Mouse (Mus musculus) heart, postnatal 0 days (tissue): ENCODE measurements around the gene Cib4.
A peak's percentile ranks its signal among the peaks of the same experiment; 100 is the strongest.

Experiments used
- CTCF ChIP-seq: IDR thresholded peaks from 2 replicates; pipeline ENCODE4 v1.5.1; 2016; ENCODE audit warnings: antibody characterized with exemption, control low read depth, low read depth
- EP300 ChIP-seq: IDR thresholded peaks from 2 replicates; pipeline ENCODE4 v1.6.1; 2016; ENCODE audit warnings: antibody characterized with exemption, low read depth

DNA sequence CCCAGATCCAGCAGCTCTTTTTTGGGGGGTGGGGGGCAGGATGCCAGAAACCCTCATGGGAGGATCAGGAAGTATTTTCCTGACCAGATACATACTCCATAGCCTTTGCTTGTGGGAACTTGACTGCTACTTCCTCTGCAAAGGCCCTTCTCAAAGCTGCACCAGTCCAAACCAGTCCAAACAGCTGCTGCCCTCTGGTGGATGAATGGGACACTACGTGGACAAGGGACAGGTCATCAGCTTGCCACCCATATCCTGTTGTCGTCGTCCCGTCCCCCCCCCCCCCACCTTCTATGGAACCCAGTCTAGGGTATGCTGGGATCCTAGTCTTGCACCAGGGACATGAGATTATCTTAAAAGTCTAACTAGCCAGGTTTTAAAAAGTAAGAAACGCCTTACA is 63.3 kb downstream of the Cib4 start:
- peak; percentile 90 for TF ChIP-seq CTCF
- no peak for TF ChIP-seq EP300
